Mouse (Mus musculus) G1E (cell line): ENCODE results near the gene Nod2.

Experiments used
- CTCF ChIP-seq: IDR thresholded peaks from 2 replicates; pipeline ENCODE4 v1.5.1; 2012; ENCODE audit warnings: low read depth, low read length, inconsistent platforms, mixed read lengths
- GATA1 ChIP-seq: IDR thresholded peaks from 2 replicates; pipeline ENCODE4 v1.6.1; 2012; ENCODE audit warnings: borderline replicate concordance, low read length, inconsistent platforms, mixed read lengths
- GATA2 ChIP-seq: IDR thresholded peaks from 2 replicates; pipeline ENCODE4 v1.6.1; 2012; ENCODE audit warnings: low read depth, low read length, inconsistent platforms, borderline replicate concordance
- TAL1 ChIP-seq: conservative IDR thresholded peaks from 2 replicates; pipeline ENCODE4 v1.6.1; 2012; ENCODE audit warnings: low read depth, low read length, inconsistent platforms, mixed read lengths

- TF ChIP-seq CTCF = no peak
- TF ChIP-seq GATA1 = no peak
- no peak for TF ChIP-seq TAL1
- no peak for TF ChIP-seq GATA2
Measured at GRCm38 (mm10) chr8:88702816-88703215, 55.7 kb downstream of the Nod2 start.
